Mouse (Mus musculus) midbrain, embryonic 11.5 days (tissue): ENCODE measurements around the gene Trir. TPM values are rescaled to one million over a fixed set of nuclear protein-coding genes. Genes with fewer than 3 reads are reported as not detected.
A peak's percentile ranks its signal among the peaks of the same experiment; 100 is the strongest.

Experiments
- ATAC-seq: fragments of 200-750 bp; cut with Nextera tagmentation; 2 replicates; pipeline ENCODE4 v1.8.0; 2017; ENCODE audit warnings: moderate TSS enrichment, moderate library complexity; ENCODE audit not compliant: low FRiP score
- DNase-seq: peaks from one replicate; pipeline ENCODE4 v3.0.0; 2015; ENCODE audit warnings: low spot score; ENCODE audit errors: missing footprints
- H3K27ac ChIP-seq: fragments of 300-500 bp; sonication (generic); 2 replicates; pipeline ENCODE4 v1.5.1; 2014; ENCODE audit warnings: low read depth, low read length
- H3K27me3 ChIP-seq: fragments of 300-500 bp; sonication (generic); 2 replicates; pipeline ENCODE4 v1.6.1; 2014; ENCODE audit warnings: mild to moderate bottlenecking, low read length, moderate library complexity, mixed read lengths; ENCODE audit not compliant: control insufficient read depth, insufficient read depth
- H3K36me3 ChIP-seq: fragments of 300-500 bp; sonication (generic); 2 replicates; pipeline ENCODE4 v1.6.1; 2014; ENCODE audit warnings: mild to moderate bottlenecking, low read length, moderate library complexity, mixed read lengths; ENCODE audit not compliant: control insufficient read depth, insufficient read depth
- H3K4me1 ChIP-seq: fragments of 300-500 bp; sonication (generic); 2 replicates; pipeline ENCODE4 v1.6.1; 2014; ENCODE audit warnings: low read length; ENCODE audit not compliant: control insufficient read depth, insufficient read depth
- H3K4me2 ChIP-seq: fragments of 300-500 bp; sonication (generic); 2 replicates; pipeline ENCODE4 v1.6.1; 2014; ENCODE audit warnings: mild to moderate bottlenecking, moderate library complexity
- H3K4me3 ChIP-seq: fragments of 300-500 bp; sonication (generic); 2 replicates; pipeline ENCODE4 v1.5.1; 2014; ENCODE audit warnings: low read depth, low read length
- H3K9ac ChIP-seq: fragments of 300-500 bp; sonication (generic); 2 replicates; pipeline ENCODE4 v1.6.1; 2014; ENCODE audit warnings: low read length
- H3K9me3 ChIP-seq: fragments of 300-500 bp; sonication (generic); 2 replicates; pipeline ENCODE4 v1.6.1; 2016; ENCODE audit warnings: low read length; ENCODE audit not compliant: control insufficient read depth
- WGBS: fragments of 180-500 bp; shearing (Covaris S2); extraction: QIAGEN DNeasy Blood & Tissue Kit; methylation state at CpG from one replicate; pipeline ENCODE4 v1.1.7; 2014; 5-methylcytosine and 5-hydroxymethylcytosine counted together
- polyA plus RNA-seq: library from polyadenylated mRNA; unstranded; fragments of >200 nt; fragmentation: Nextera tagmentation; extraction: Ambion mirVana; gene quantifications from 2 replicates; pipeline ENCODE4 v1.2.1, GENCODE M21; 2014

The Trir gene
- polyA plus RNA-seq, 1 experiment from 2014 or later = 180 TPM

DNA sequence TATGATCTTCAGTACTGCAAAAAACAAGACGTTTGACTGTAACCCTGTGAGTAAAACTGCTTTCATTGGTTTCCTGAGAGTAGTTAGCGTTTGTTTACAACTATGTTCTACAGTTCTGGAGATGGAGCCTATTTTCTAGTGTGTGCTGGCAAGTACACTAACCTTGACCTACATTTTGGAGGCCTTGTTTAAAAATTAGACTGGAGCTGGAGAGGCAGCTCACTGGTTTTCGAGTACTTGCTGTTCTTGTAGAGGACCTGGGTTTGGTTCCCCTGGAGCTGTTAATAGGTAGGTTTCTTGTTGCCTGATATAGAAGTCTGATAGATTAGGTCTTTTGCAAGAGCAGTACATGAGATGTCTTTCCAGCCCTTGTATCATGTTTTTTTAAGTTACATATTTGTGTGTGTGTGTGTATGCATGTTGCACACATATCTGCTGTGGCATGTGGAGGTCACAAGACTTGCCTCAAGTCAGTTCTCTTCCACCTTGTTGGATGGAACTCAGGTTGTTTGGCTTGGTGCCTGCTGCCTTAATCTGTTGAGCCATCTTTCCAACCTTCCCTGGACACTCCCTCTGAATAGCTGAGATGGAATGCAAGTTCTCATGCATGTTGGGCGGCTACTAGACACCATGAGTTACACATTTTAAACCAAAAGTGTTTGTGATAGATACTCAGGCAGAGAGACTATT, 6.1 kb downstream of the Trir start:
- 91% methylated on average over 4 of the region's 4 CpGs for WGBS
- H3K27ac ChIP-seq = no peak overlapping the region
- no peak overlapping the region for H3K9ac ChIP-seq
- H3K36me3 ChIP-seq = peaks cover 10% of the 10 kb centered on the region; the same call in 1 of the 2 replicates
- ATAC-seq (no peak), DNase-seq (no peak)
- H3K4me1 ChIP-seq = peaks cover 27% of the 10 kb centered on the region
- no peaks in the 10 kb centered on the region for H3K27me3 ChIP-seq
- H3K4me3 ChIP-seq = no peak overlapping the region
- H3K9me3 ChIP-seq = no peaks in the 10 kb centered on the region
- no peak overlapping the region for H3K4me2 ChIP-seq

DNA sequence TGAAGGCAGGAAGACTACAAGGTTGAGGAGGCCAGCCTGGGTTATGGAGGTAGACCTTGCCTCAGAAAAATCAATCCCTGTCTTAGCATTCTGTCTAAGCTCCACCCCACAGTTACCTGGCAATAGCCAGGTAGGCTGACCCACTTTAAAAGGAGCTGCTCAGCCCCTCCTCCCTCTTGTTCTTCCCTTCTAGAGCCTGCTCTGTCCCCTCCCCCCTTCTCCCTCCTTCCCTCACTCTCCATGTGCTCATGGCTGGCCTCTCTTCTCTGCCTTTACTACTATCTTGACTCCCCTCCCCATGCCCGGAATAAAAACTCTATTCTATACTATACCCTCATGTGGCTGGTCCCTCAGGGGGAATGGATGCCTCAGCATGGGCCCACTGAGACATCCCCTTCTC, 7.2 kb downstream of the Trir start:
- no peak overlapping the region for H3K4me2 ChIP-seq
- no peak overlapping the region for H3K9ac ChIP-seq
- no peaks in the 10 kb centered on the region for H3K9me3 ChIP-seq
- DNase-seq (no peak), ATAC-seq (no peak)
- H3K27me3 ChIP-seq = no peaks in the 10 kb centered on the region
- 56% methylated on average over 1 of the region's 1 CpGs for WGBS
- no peak overlapping the region for H3K27ac ChIP-seq
- peaks cover 10% of the 10 kb centered on the region; the same call in 1 of the 2 replicates for H3K36me3 ChIP-seq
- H3K4me1 ChIP-seq = peaks cover 22% of the 10 kb centered on the region
- no peak overlapping the region for H3K4me3 ChIP-seq

DNA sequence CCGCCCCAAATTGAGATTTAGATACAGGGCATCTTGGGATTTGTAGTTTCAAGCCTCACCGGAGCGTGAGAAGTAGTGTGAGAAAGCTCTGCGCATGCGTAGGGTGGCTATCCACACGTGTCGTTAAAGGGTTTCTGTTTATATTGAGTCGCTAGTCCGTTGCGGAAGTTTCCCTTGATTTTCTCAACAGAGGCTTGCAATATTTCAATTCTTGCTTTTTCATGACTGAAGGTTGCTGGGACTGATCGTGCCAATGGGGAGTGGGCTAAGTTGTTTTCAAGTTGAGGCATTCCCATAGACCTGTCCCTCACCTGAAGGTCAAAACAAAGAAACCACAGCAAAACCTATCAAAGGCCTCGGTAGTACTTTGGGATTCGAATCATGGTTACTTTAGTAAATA, 8.1 kb downstream of the Trir start:
- Histone ChIP-seq H3K9me3 (no peaks in the 10 kb centered on the region), H3K4me2 (peak overlapping the region; percentile 64), H3K9ac (peak overlapping the region; percentile 76; the same call in 1 of the 2 replicates), H3K4me1 (peaks cover 21% of the 10 kb centered on the region), H3K4me3 (peak overlapping the region; percentile 22), H3K36me3 (peaks cover 10% of the 10 kb centered on the region; the same call in 1 of the 2 replicates), H3K27me3 (no peaks in the 10 kb centered on the region), H3K27ac (no peak overlapping the region)
- WGBS = 6% methylated on average over 13 of the region's 13 CpGs
- peak; percentile 94 for DNase-seq
- no peak for ATAC-seq

DNA sequence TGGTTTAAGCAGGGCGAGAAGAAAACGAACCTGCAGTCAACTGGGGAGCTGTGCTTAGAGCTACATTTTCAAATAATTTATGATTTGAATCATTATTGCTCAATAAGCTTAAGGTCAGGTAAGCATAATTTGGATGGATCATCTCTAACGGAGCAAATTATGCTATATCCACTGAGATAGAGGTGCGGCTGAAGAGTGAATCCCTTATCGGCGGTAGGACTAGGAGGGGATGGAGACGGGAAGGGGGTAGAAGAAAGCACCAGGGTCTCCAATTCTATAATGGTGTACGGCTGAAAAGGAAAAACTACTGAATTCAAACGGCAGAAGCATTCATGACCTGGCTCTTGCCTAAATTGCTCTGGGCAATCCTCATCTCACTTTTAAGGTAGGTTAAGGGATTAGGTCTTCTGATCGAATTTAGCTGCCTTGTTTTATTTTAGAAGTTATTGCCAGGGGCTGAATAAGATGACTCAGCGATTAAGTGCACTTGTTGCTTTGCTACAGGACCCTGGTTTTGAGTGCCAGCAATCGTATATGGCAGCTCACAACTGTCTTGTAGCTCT, 8.6 kb downstream of the Trir start:
- Histone ChIP-seq H3K9me3 (no peaks in the 10 kb centered on the region), H3K27me3 (no peaks in the 10 kb centered on the region), H3K4me3 (peak overlapping the region; percentile 80), H3K36me3 (peaks cover 7% of the 10 kb centered on the region; the same call in 1 of the 2 replicates), H3K4me1 (peaks cover 21% of the 10 kb centered on the region), H3K4me2 (peak overlapping the region; percentile 64), H3K27ac (no peak overlapping the region), H3K9ac (peak overlapping the region; percentile 76)
- 4% methylated on average over 12 of the region's 12 CpGs for WGBS
- no peak for ATAC-seq
- no peak for DNase-seq

DNA sequence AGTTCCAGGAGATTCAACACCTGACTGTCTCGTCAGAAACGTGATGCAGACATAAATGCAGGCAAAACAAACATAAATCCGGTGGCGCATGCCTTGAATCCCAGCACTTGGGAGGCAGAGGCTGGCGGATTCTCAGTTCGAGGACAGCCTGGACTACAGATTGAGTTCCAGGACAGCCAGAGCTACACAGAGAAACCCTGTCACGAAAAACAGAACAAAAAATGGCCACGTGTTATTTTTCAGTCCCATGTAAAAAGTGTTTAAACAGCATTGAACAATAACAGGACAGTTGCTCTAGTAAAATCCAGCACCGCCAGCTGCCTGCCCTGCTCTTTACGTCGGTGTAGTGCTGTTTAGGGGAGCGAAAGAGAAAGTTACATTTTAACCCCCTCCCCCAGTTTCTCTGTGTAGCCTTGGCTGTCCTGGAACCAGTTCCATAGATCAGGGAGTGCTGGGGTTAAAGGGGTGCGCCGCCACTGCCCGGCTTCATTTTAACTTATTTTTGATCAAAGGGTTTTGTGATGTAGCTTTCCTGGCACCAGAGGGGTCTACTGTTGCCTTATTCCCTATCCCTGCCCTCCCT, 9.2 kb downstream of the Trir start:
- Histone ChIP-seq H3K4me3 (peak overlapping the region; percentile 80), H3K4me2 (peak overlapping the region; percentile 64), H3K27me3 (no peaks in the 10 kb centered on the region), H3K9me3 (no peaks in the 10 kb centered on the region), H3K27ac (peak overlapping the region; percentile 35), H3K9ac (peak overlapping the region; percentile 76), H3K36me3 (peaks cover 6% of the 10 kb centered on the region; the same call in 1 of the 2 replicates), H3K4me1 (peaks cover 21% of the 10 kb centered on the region)
- ATAC-seq = peak; percentile 8
- DNase-seq = peak; percentile 93
- 2% methylated on average over 15 of the region's 15 CpGs for WGBS

DNA sequence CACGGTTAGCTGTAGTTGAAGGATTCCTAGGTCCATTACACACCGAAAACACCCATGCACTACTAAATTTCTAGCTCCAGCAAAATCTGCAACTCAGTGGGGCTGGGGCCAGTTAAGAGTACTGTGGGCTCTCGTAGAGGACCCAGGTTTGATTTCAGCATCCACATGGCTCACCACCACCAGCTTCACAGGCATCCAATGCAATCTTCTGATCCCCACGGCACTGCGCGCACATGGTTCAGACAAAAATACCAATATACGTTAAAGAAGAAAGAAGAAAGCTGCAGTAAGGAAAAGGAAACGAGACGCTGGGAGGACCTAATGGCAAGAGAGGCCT, 9.7 kb downstream of the Trir start:
- Histone ChIP-seq H3K27ac (peak overlapping the region; percentile 35), H3K9me3 (no peaks in the 10 kb centered on the region), H3K9ac (peak overlapping the region; percentile 76), H3K36me3 (peaks cover 11% of the 10 kb centered on the region; the same call in 1 of the 2 replicates), H3K4me2 (peak overlapping the region; percentile 64), H3K4me3 (peak overlapping the region; percentile 80), H3K4me1 (peaks cover 21% of the 10 kb centered on the region), H3K27me3 (no peaks in the 10 kb centered on the region)
- no peak for DNase-seq
- under 1% methylated on average over 9 of the region's 9 CpGs for WGBS
- ATAC-seq = peak; percentile 40

DNA sequence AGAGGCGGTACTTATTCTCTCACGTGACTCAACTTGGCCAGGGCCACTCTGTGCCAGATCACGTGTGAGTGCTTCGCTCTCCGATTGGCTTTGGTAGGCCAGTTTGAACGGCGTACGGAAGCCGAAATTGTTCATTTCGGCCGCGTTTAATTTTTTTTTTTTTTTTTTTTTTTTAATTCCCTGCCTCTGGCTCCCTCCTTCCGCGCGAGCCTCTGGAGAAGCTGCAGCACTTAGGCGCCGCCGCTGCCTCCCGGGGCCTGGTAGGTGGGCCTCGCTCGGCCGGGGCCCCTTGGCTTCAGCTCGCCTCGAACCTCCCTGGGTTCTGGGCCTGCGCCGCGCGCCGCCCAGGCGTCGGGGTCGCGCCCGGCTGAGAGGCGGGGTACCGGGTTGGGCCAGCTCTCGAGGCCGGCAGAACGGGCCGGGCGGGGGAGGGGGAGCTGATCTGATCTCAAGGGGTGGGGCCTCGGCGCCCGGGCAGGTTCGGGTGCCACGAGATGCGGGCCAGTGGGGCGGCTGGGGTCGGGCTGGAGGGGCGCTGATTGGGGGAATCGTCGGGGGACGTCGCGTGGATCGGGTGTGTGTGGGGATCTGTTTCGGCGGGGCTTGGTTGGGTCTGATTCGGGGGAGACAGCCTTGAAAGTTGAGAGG, 10.2 kb downstream of the Trir start, which contains the start of gene Tnpo2:
Gene Tnpo2, plus strand, starts transcription at position 198 of the 648 bp plus-strand sequence.
- H3K4me2 ChIP-seq = peak within 1 kb of the TSS; percentile 64
- H3K4me3 ChIP-seq = peak within 1 kb of the TSS; percentile 80
- peaks cover 12% of the 10 kb centered on the region; the same call in 1 of the 2 replicates for H3K36me3 ChIP-seq
- H3K9ac ChIP-seq = peak within 1 kb of the TSS; percentile 76
- H3K27me3 ChIP-seq = no peaks in the 10 kb centered on the region
- H3K4me1 ChIP-seq = peaks cover 21% of the 10 kb centered on the region
- DNase-seq (peak; percentile 98), ATAC-seq (peak; percentile 93)
- WGBS = under 1% methylated on average over 54 of the region's 59 CpGs
- peak within 1 kb of the TSS; percentile 99 for H3K27ac ChIP-seq
- H3K9me3 ChIP-seq = no peaks in the 10 kb centered on the region

DNA sequence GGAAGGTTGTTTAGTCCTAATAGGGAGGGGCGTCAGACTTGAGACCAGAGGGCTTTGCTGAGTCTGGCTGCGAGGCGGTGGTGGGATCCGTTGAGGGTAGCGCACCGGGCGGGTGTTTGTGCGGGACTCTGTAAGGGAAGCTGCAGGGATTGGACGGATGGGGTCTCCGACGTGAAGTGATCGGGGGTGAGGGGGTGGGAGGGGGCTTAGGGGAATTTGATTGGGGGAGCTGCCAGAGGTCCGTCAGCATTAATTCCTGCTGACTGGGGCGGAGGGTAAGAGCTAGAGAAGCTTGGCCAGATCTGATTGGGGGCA, 10.7 kb downstream of the Trir start:
- H3K36me3 ChIP-seq = peaks cover 10% of the 10 kb centered on the region; the same call in 1 of the 2 replicates
- WGBS = under 1% methylated on average over 14 of the region's 14 CpGs
- ATAC-seq = peak; percentile 75

More for the DNA sequence above, 10.7 kb downstream of the Trir start:
- no peak for DNase-seq
- H3K27me3 ChIP-seq = no peaks in the 10 kb centered on the region
- peak overlapping the region; percentile 76 for H3K9ac ChIP-seq
- peaks cover 21% of the 10 kb centered on the region for H3K4me1 ChIP-seq
- H3K4me2 ChIP-seq = peak overlapping the region; percentile 64
- peak overlapping the region; percentile 99 for H3K27ac ChIP-seq
- no peaks in the 10 kb centered on the region for H3K9me3 ChIP-seq
- peak overlapping the region; percentile 80 for H3K4me3 ChIP-seq
